Mouse (Mus musculus) megakaryocyte, embryonic 14.5 days (primary cell): ENCODE measurements around the gene Sub1. TPM values are rescaled to one million over a fixed set of nuclear protein-coding genes. Genes with fewer than 3 reads are reported as not detected.

Experiments
- H3K27me3 ChIP-seq: replicated peaks from 2 replicates; pipeline ENCODE3; 2012; ENCODE audit warnings: inconsistent platforms
- H3K36me3 ChIP-seq: replicated peaks from 2 replicates; pipeline ENCODE3; 2012; ENCODE audit warnings: low read length, inconsistent platforms, mixed read lengths
- H3K4me1 ChIP-seq: 2 replicates; pipeline ENCODE4 v1.6.1; 2012; ENCODE audit warnings: inconsistent platforms
- H3K4me3 ChIP-seq: replicated peaks from 2 replicates; pipeline ENCODE3; 2012; ENCODE audit warnings: moderate library complexity, mild to moderate bottlenecking, inconsistent platforms
- H3K9me3 ChIP-seq: 2 replicates; pipeline ENCODE4 v1.6.1; 2012; ENCODE audit warnings: inconsistent platforms
- FLI1 ChIP-seq: IDR thresholded peaks from 2 replicates; pipeline ENCODE4 v1.6.1; 2012; ENCODE audit warnings: low read length, inconsistent platforms, mixed read lengths
- GATA1 ChIP-seq: IDR thresholded peaks from 3 replicates; pipeline ENCODE4 v1.6.1; 2012; ENCODE audit warnings: mixed read lengths, low read length, inconsistent platforms, borderline replicate concordance
- polyA plus RNA-seq: library from polyadenylated mRNA; stranded (reverse); fragments of >175 nt; gene quantifications from 2 replicates; pipeline ENCODE4 v1.2.3, GENCODE M21; 2012; ENCODE audit warnings: low replicate concordance; ENCODE audit not compliant: insufficient read depth

Gene Sub1
- polyA plus RNA-seq, 1 experiment, result 24.6 TPM

- peaks cover 19% of the 10 kb centered on the region for H3K27me3 ChIP-seq
- no peak for TF ChIP-seq GATA1
- no peak for TF ChIP-seq FLI1
- peaks cover 43% of the 10 kb centered on the region for H3K4me1 ChIP-seq
- peaks cover 4% of the 10 kb centered on the region for H3K9me3 ChIP-seq
- H3K4me3 ChIP-seq, result no peak overlapping the region
- peaks cover 4% of the 10 kb centered on the region for H3K36me3 ChIP-seq
These were observed 35.1 kb upstream of the Sub1 start for GRCm38 (mm10) chr15:12031861-12032260.

- no peak for TF ChIP-seq FLI1
These were observed 33.4 kb upstream of the Sub1 start for GRCm38 (mm10) chr15:12030221-12030620.

DNA sequence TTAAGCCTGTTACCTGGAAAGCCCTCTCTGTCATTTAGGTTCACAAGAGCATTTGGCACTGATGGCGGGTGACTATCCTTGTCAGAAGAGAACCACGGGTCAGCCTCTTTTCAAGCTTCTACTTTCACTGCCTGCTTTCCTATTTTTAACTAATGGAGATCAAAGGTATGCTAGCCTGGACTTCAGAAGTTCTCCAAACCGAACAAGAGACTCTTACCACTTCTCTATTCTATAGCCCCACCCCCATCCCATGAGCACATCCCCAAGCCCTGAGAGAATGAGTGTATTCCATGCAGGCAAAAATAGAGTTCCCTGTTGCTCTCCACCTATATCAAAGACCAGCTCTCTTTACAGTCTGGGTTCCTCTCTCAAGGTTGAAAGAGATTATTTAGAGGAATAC, 31.0 kb upstream of the Sub1 start:
- peaks cover 55% of the 10 kb centered on the region for H3K4me1 ChIP-seq
- no peak for TF ChIP-seq FLI1
- TF ChIP-seq GATA1, result no peak
- H3K27me3 ChIP-seq, result peaks cover 19% of the 10 kb centered on the region
- H3K36me3 ChIP-seq, result no peaks in the 10 kb centered on the region
- no peaks in the 10 kb centered on the region for H3K9me3 ChIP-seq
- H3K4me3 ChIP-seq, result no peak overlapping the region

More at GRCm38 (mm10) chr15:12030221-12030620, 33.4 kb upstream of the Sub1 start:
- peaks cover 19% of the 10 kb centered on the region for H3K27me3 ChIP-seq
- H3K4me3 ChIP-seq, result peak overlapping the region; percentile 1
- H3K4me1 ChIP-seq, result peaks cover 46% of the 10 kb centered on the region
- peaks cover 1% of the 10 kb centered on the region for H3K9me3 ChIP-seq
- peaks cover 1% of the 10 kb centered on the region for H3K36me3 ChIP-seq

- no peaks in the 10 kb centered on the region for H3K9me3 ChIP-seq
- H3K4me3 ChIP-seq, result no peak overlapping the region
These were observed 30.2 kb upstream of the Sub1 start for GRCm38 (mm10) chr15:12026932-12027450.

GRCm38 (mm10) chr15:12026026-12026425, 29.2 kb upstream of the Sub1 start:
- TF ChIP-seq FLI1 (no peak), GATA1 (no peak)
- H3K4me3 ChIP-seq, result no peak overlapping the region
- H3K4me1 ChIP-seq, result peaks cover 53% of the 10 kb centered on the region
- H3K9me3 ChIP-seq, result no peaks in the 10 kb centered on the region
- peaks cover 19% of the 10 kb centered on the region for H3K27me3 ChIP-seq
- no peaks in the 10 kb centered on the region for H3K36me3 ChIP-seq

More at GRCm38 (mm10) chr15:12026932-12027450, 30.2 kb upstream of the Sub1 start:
- Histone ChIP-seq H3K36me3 (no peaks in the 10 kb centered on the region), H3K4me1 (peaks cover 60% of the 10 kb centered on the region), H3K27me3 (peaks cover 19% of the 10 kb centered on the region)
- TF ChIP-seq FLI1 (no peak), GATA1 (no peak)

- no peak overlapping the region for H3K4me3 ChIP-seq
- TF ChIP-seq FLI1 (no peak), GATA1 (no peak)
- H3K27me3 ChIP-seq, result peaks cover 18% of the 10 kb centered on the region
- H3K4me1 ChIP-seq, result peaks cover 48% of the 10 kb centered on the region
- H3K36me3 ChIP-seq, result no peaks in the 10 kb centered on the region
- H3K9me3 ChIP-seq, result no peaks in the 10 kb centered on the region
These were observed 28.6 kb upstream of the Sub1 start for GRCm38 (mm10) chr15:12025341-12025740.

DNA sequence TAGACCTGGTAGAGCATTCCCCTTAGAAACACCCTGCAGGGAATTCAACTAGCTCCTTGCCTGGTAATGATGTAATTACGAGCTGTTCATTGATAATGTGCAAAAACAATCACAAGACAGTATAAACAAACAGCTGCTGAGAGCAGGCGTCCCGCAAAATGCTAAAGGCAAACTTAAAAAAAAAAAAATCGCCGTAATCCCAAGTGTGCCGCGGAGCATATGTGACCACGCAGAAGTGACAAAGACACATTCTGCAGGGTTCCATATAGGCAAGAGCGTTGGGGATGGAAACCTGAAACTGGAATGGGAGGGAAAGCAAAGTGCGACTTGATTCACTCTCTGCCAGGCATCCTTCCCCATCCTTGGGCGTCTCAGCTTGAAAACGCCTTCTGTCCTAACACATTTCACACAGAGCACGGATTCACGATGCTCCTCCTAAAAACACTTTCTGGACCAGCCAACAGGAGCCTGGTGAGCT, 28.0 kb upstream of the Sub1 start:
- peaks cover 13% of the 10 kb centered on the region for H3K27me3 ChIP-seq
- TF ChIP-seq FLI1, result no peak
- no peak for TF ChIP-seq GATA1
- no peaks in the 10 kb centered on the region for H3K9me3 ChIP-seq
- no peaks in the 10 kb centered on the region for H3K36me3 ChIP-seq
- H3K4me3 ChIP-seq, result no peak overlapping the region
- peaks cover 43% of the 10 kb centered on the region for H3K4me1 ChIP-seq

DNA sequence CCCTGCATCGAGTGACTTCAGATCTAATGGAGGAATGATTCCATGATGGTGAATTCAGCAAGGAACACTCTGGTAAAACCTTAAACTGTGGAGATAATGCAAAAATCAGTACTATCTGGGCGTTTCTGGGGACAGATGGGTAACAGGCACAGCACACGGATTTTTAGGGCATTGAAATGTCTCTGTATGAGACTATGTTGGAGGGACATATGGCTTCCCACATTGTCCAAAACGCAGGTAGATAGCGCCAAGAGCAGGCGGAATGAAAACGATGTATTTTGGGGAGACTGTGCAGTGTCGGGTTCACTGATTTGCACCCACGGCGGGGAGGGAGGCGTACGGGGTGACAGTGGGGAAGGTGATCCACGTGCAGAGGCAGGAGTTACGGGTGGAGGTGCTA, 22.7 kb upstream of the Sub1 start:
- no peak for TF ChIP-seq GATA1
- no peak for TF ChIP-seq FLI1
- H3K27me3 ChIP-seq, result peaks cover 7% of the 10 kb centered on the region
- no peak overlapping the region for H3K4me3 ChIP-seq
- H3K4me1 ChIP-seq, result peaks cover 32% of the 10 kb centered on the region
- H3K9me3 ChIP-seq, result no peaks in the 10 kb centered on the region
- no peaks in the 10 kb centered on the region for H3K36me3 ChIP-seq

DNA sequence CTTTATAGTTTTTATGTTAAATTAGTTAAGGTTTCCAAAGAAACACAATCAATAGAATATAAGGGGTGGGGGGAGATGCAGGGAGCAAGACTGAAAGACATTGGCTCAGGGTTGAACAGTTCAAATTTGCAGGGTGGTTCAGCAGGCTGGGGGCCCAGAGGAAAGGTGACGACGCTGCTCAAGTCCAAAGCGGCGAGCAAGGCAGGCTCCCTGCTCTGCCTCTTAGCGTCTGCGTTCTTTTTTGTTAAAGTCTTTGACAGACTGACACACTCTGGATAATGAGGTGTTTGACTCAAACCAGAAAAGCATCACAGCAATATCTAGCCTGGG, 21.6 kb upstream of the Sub1 start:
- TF ChIP-seq GATA1 (no peak), FLI1 (no peak)
- no peak overlapping the region for H3K4me3 ChIP-seq
- H3K27me3 ChIP-seq, result peaks cover 7% of the 10 kb centered on the region
- H3K36me3 ChIP-seq, result no peaks in the 10 kb centered on the region
- H3K4me1 ChIP-seq, result peaks cover 34% of the 10 kb centered on the region
- no peaks in the 10 kb centered on the region for H3K9me3 ChIP-seq

DNA sequence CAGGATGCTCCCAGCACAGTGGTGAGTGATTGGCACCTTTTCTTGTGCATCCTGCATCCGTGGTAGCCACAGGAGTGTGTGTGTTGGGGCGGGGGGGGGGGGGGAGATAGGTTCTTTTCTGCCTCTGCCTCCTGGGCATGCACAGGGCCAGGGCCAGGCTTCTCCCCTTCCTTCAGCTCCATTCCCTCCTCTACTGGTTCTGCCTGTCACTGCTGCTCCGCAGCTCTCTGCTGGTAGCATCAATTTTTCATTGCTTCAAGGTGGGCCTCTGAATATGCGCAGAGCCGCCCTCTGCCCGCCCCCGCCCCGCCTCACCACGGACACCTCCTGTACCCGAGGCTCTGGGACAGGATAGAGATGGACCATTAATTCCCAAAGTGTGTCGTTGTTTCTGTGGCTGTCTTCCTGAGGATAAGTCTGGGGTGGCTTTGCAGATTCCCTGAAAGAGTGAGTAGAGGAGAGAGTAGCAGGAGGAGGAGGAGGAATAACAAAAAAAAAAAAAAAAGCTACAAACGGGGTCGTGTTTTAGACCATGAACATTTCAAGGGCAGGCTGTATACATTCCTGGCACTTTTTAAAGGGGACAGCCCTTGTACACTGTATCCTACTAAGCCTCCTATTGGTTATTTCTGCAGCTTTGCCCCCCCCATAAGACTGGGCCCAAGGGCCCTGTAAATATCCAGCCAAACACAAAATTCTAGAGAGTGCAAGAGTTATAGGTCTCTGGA, 21.1 kb upstream of the Sub1 start:
- TF ChIP-seq FLI1 (no peak), GATA1 (no peak)
- Histone ChIP-seq H3K27me3 (peaks cover 7% of the 10 kb centered on the region), H3K36me3 (no peaks in the 10 kb centered on the region), H3K9me3 (no peaks in the 10 kb centered on the region), H3K4me3 (no peak overlapping the region), H3K4me1 (peaks cover 33% of the 10 kb centered on the region)
